Mouse (Mus musculus) E14TG2a.4 (cell line): ENCODE measurements around the gene Cntn3.
"Not testable (repeated sequence)": the region's sequence is repeated elsewhere in the genome, so short reads cannot be mapped to it uniquely, and the experiment has no call there.

Source experiments
- H3K27me3 ChIP-seq: 2 replicates; pipeline ENCODE4 v1.6.1; 2014; ENCODE audit warnings: low read length, control low read depth; ENCODE audit not compliant: insufficient read depth
- H3K36me3 ChIP-seq: 2 replicates; pipeline ENCODE4 v1.6.1; 2014; ENCODE audit warnings: low read length, control low read depth; ENCODE audit not compliant: insufficient read depth
- H3K4me1 ChIP-seq: replicated peaks from 2 replicates; pipeline ENCODE4 v1.6.1; 2014; ENCODE audit warnings: low read depth, low read length, control low read depth
- H3K4me3 ChIP-seq: replicated peaks from 2 replicates; pipeline ENCODE4 v1.5.1; 2014; ENCODE audit warnings: mild to moderate bottlenecking, low read length
- H3K9me3 ChIP-seq: 2 replicates; pipeline ENCODE4 v1.6.1; 2014; ENCODE audit warnings: low read length, control low read depth
- CTCF ChIP-seq: conservative IDR thresholded peaks from 2 replicates; pipeline ENCODE4 v1.5.1; 2014; ENCODE audit warnings: low read length
- NANOG ChIP-seq: IDR thresholded peaks from 2 replicates; pipeline ENCODE4 v1.6.1; 2014; ENCODE audit warnings: borderline replicate concordance, low read length, mixed read lengths
- POU5F1 ChIP-seq: IDR thresholded peaks from 2 replicates; pipeline ENCODE4 v1.6.1; 2014; ENCODE audit warnings: low read length, borderline replicate concordance

The Cntn3 gene

GRCm38 (mm10) chr6:102573001-102573400 is at the start of gene Cntn3:
TSS of gene Cntn3 (minus strand) at chr6:102573101.
- not testable (repeated sequence) for H3K4me1 ChIP-seq
- H3K9me3 ChIP-seq = peaks cover 32% of the 10 kb centered on the region

GRCm38 (mm10) chr6:102600773-102601172 is 27.9 kb upstream of the Cntn3 start:
- Histone ChIP-seq H3K27me3 (no peaks in the 10 kb centered on the region), H3K4me1 (no peaks in the 10 kb centered on the region), H3K36me3 (no peaks in the 10 kb centered on the region), H3K9me3 (no peaks in the 10 kb centered on the region), H3K4me3 (no peak overlapping the region)
- TF ChIP-seq POU5F1 (no peak), NANOG (no peak), CTCF (no peak)

More at GRCm38 (mm10) chr6:102573001-102573400, at the start of gene Cntn3:
- not testable (repeated sequence) for H3K4me3 ChIP-seq, H3K27me3 ChIP-seq, H3K36me3 ChIP-seq

DNA sequence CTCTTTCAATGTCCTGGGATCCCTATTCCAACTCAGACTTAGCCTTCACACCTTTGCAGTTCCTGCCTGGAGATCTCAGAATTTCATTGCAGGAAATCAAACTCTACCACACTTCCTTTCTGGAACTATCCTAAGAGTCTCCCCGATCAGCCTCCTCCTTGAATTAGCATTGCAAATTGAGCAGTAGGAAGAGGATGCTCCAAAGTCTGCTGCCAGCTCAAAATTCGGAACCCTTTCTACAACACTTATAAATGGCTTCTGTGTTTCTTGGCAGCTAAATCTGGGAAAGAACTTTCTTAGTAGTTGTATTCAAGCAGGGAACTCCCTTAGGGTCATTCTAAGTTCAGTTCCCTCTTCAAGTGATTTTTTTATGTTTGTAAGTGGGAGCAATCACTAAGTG is 24.9 kb upstream of the Cntn3 start:
- Histone ChIP-seq H3K4me3 (no peak overlapping the region), H3K9me3 (no peaks in the 10 kb centered on the region), H3K4me1 (no peaks in the 10 kb centered on the region), H3K27me3 (no peaks in the 10 kb centered on the region), H3K36me3 (no peaks in the 10 kb centered on the region)
- TF ChIP-seq NANOG (no peak), CTCF (no peak), POU5F1 (no peak)

DNA sequence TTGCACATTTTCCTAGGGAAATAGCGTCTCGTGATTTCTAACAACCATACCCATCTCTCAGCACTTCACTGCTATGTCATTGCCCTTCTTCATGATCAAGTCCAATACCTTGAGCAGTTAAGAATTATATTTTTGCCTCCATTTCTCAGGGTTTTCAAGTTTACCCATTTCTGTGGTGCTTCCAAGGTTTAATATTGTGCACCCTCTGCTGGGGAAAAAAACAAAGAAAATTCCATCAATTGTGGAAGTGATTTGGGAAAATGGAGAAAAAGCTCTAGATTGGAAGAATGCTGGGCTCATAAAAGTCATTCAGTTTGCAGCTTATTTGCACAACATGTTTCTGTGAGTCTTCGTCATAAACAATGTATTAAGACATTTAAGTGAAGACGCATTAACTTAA is 17.2 kb upstream of the Cntn3 start:
- TF ChIP-seq CTCF = no peak
- no peaks in the 10 kb centered on the region for H3K4me1 ChIP-seq
- H3K36me3 ChIP-seq = no peaks in the 10 kb centered on the region
- H3K27me3 ChIP-seq = no peaks in the 10 kb centered on the region
- no peaks in the 10 kb centered on the region for H3K9me3 ChIP-seq
- no peak overlapping the region for H3K4me3 ChIP-seq

- TF ChIP-seq POU5F1 (no peak), CTCF (no peak), NANOG (no peak)
- H3K36me3 ChIP-seq = no peaks in the 10 kb centered on the region
- H3K4me3 ChIP-seq = no peak overlapping the region
- H3K27me3 ChIP-seq = no peaks in the 10 kb centered on the region
- no peaks in the 10 kb centered on the region for H3K4me1 ChIP-seq
- H3K9me3 ChIP-seq = no peaks in the 10 kb centered on the region
These were observed 16.4 kb upstream of the Cntn3 start for GRCm38 (mm10) chr6:102589311-102589710.

GRCm38 (mm10) chr6:102586056-102586455 is 13.2 kb upstream of the Cntn3 start:
- no peak overlapping the region for H3K4me3 ChIP-seq
- H3K36me3 ChIP-seq = no peaks in the 10 kb centered on the region
- H3K9me3 ChIP-seq = peaks cover 14% of the 10 kb centered on the region
- no peaks in the 10 kb centered on the region for H3K27me3 ChIP-seq
- H3K4me1 ChIP-seq = no peaks in the 10 kb centered on the region
- TF ChIP-seq NANOG = no peak
- no peak for TF ChIP-seq CTCF
- no peak for TF ChIP-seq POU5F1

DNA sequence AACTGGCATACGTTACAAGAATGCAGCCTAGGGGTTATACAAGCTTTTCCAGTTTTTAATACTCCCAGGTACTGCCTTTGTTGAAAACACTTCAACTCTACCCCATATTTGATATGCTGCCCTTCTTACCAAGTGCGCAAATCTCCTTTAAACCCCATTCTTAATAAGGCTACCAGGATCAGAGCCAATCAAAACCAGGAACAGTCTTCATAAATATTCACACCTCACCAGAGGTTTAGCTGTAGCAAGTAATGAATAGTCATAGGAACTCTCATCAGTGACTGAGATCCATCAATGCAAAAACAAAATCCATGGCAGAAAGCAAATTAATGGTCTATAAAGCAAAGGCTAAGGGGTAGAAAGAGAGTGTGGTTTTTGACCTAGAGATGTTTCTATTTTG is 10.7 kb upstream of the Cntn3 start:
- TF ChIP-seq POU5F1 = no peak
- TF ChIP-seq NANOG = no peak
- no peak for TF ChIP-seq CTCF
- H3K27me3 ChIP-seq = no peaks in the 10 kb centered on the region
- H3K4me3 ChIP-seq = no peak overlapping the region
- no peaks in the 10 kb centered on the region for H3K36me3 ChIP-seq
- H3K9me3 ChIP-seq = peaks cover 26% of the 10 kb centered on the region
- no peaks in the 10 kb centered on the region for H3K4me1 ChIP-seq

DNA sequence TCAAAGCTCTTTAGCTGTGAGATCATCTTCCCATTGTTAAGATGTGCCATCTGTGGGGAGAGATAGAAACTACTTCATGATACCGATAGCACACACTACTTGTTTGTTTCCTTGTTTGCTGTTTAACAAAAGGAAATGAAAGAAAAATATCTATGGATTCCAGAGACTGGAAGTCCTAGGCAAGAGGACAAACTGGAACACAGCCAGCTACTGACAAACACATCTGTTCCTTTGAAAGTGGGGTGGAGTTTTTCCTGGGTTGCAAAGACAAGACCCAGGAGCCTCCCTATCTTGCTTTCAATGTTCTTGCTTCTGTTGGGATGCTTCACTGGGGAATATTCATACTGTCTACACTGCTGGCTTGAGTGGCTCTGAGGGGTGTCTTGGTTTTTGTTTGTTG is 5.4 kb downstream of the Cntn3 start:
- Histone ChIP-seq H3K4me3 (no peak overlapping the region), H3K9me3 (peaks cover 28% of the 10 kb centered on the region), H3K4me1 (peaks cover 7% of the 10 kb centered on the region), H3K27me3 (peaks cover 24% of the 10 kb centered on the region), H3K36me3 (no peaks in the 10 kb centered on the region)
- TF ChIP-seq NANOG (no peak), CTCF (no peak), POU5F1 (no peak)

DNA sequence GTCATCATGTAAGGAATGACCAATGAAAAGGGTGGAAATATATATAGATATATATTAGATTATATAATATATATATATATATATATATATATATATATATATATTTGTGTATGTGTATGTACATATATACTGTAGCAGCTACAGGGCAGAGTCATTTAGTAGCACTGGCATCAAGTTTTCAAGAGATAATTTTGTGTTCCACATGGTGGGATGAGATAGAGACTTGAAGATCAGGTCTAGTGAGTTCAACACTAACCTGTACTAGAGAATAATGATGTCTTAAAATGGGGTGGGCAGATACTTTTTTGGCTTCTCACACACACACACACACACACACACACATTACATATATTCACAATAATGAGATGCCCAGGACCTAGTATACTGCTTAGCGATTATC is 7.7 kb downstream of the Cntn3 start:
- Histone ChIP-seq H3K27me3 (peaks cover 30% of the 10 kb centered on the region), H3K9me3 (peaks cover 6% of the 10 kb centered on the region), H3K4me1 (peaks cover 7% of the 10 kb centered on the region), H3K4me3 (no peak overlapping the region), H3K36me3 (no peaks in the 10 kb centered on the region)
- TF ChIP-seq POU5F1 (no peak), NANOG (no peak), CTCF (no peak)
